Mouse (Mus musculus) heart, postnatal 0 days (tissue): ENCODE measurements around the gene Pdxp. TPM values are rescaled to one million over a fixed set of nuclear protein-coding genes. Genes with fewer than 3 reads are reported as not detected.
A peak's percentile ranks its signal among the peaks of the same experiment; 100 is the strongest.

Experiments
- ATAC-seq: fragments of 200-750 bp; cut with Nextera tagmentation; 2 replicates; pipeline ENCODE4 v1.8.0; 2017; ENCODE audit warnings: low read depth, moderate number of reproducible peaks, moderate library complexity; ENCODE audit not compliant: insufficient read depth
- DNase-seq: peaks from one replicate; pipeline ENCODE4 v3.0.0-alpha.2; 2016; ENCODE audit warnings: low spot score
- H3K27ac ChIP-seq: fragments of 300-500 bp; sonication (generic); 2 replicates; pipeline ENCODE4 v1.5.1; 2014; ENCODE audit warnings: low read depth, mild to moderate bottlenecking
- H3K27me3 ChIP-seq: fragments of 300-500 bp; sonication (generic); 2 replicates; pipeline ENCODE4 v1.6.1; 2014; ENCODE audit warnings: low read length, mixed read lengths; ENCODE audit not compliant: control insufficient read depth, insufficient read depth
- H3K36me3 ChIP-seq: fragments of 300-500 bp; sonication (generic); replicated peaks from 2 replicates; pipeline ENCODE4 v1.6.1; 2014; ENCODE audit warnings: low read length, mixed read lengths; ENCODE audit not compliant: control insufficient read depth, insufficient read depth
- H3K4me1 ChIP-seq: fragments of 300-500 bp; sonication (generic); 2 replicates; pipeline ENCODE4 v1.6.1; 2014; ENCODE audit warnings: antibody characterized with exemption; ENCODE audit not compliant: control insufficient read depth, insufficient read depth
- H3K4me2 ChIP-seq: fragments of 300-500 bp; sonication (generic); 2 replicates; pipeline ENCODE4 v1.6.1; 2014; ENCODE audit warnings: low read depth, mild to moderate bottlenecking, low read length, moderate library complexity
- H3K4me3 ChIP-seq: fragments of 300-500 bp; sonication (generic); 2 replicates; pipeline ENCODE4 v1.5.1; 2014; ENCODE audit warnings: low read depth, low read length
- H3K9ac ChIP-seq: fragments of 300-500 bp; sonication (generic); replicated peaks from 2 replicates; pipeline ENCODE4 v1.6.1; 2014; ENCODE audit warnings: low read depth, low read length, mixed read lengths
- H3K9me3 ChIP-seq: fragments of 300-500 bp; sonication (generic); replicated peaks from 2 replicates; pipeline ENCODE4 v1.6.1; 2016; ENCODE audit warnings: low read length; ENCODE audit not compliant: control insufficient read depth
- CTCF ChIP-seq: IDR thresholded peaks from 2 replicates; pipeline ENCODE4 v1.5.1; 2016; ENCODE audit warnings: antibody characterized with exemption, control low read depth, low read depth
- EP300 ChIP-seq: IDR thresholded peaks from 2 replicates; pipeline ENCODE4 v1.6.1; 2016; ENCODE audit warnings: antibody characterized with exemption, low read depth
- WGBS: fragments of 180-500 bp; shearing (Covaris S2); extraction: QIAGEN DNeasy Blood & Tissue Kit; methylation state at CpG from one replicate; pipeline ENCODE4 v1.1.7; 2014; 5-methylcytosine and 5-hydroxymethylcytosine counted together
- polyA plus RNA-seq: library from polyadenylated mRNA; unstranded; fragments of >200 nt; fragmentation: Nextera tagmentation; extraction: Ambion mirVana; gene quantifications from 2 replicates; pipeline ENCODE4 v1.2.1, GENCODE M21; 2015
- total RNA-seq: library from RNA; depleted of rRNA; stranded (reverse); fragments of >200 nt; gene quantifications from 2 replicates; pipeline ENCODE4 v1.2.3, GENCODE M21; 2014; ENCODE audit warnings: low replicate concordance

Gene Pdxp
- total and polyA plus RNA-seq, 2 experiments from 2014 or later = 7.7 to 25.8 TPM

GRCm38 (mm10) chr15:78947657-78948056 is 33.9 kb downstream of the Pdxp start, which contains the start of gene Triobp:
TSS of gene Triobp (plus strand) at chr15:78947724.
- TF ChIP-seq CTCF (no peak), EP300 (no peak)
- ATAC-seq = peak; percentile 97
- Histone ChIP-seq H3K9me3 (no peaks in the 10 kb centered on the region), H3K4me1 (0 out of 2 replicates have a peak, but pooled peaks cover 4% of the 10 kb centered on the region), H3K9ac (no peak within 1 kb of the TSS; the same call in 1 of the 2 replicates), H3K27ac (no peak within 1 kb of the TSS), H3K36me3 (no peaks in the 10 kb centered on the region), H3K4me3 (peak within 1 kb of the TSS; percentile 40), H3K27me3 (0 out of 2 replicates have a peak, but pooled peaks cover 5% of the 10 kb centered on the region), H3K4me2 (peak within 1 kb of the TSS; percentile 64)
- DNase-seq = peak; percentile 95
- 0% methylated on average over 24 of the region's 24 CpGs for WGBS

GRCm38 (mm10) chr15:78948152-78948725 is 34.5 kb downstream of the Pdxp start:
- no peak for ATAC-seq
- Histone ChIP-seq H3K4me2 (peak overlapping the region; percentile 64), H3K36me3 (no peaks in the 10 kb centered on the region), H3K4me1 (0 out of 2 replicates have a peak, but pooled peaks cover 3% of the 10 kb centered on the region), H3K4me3 (peak overlapping the region; percentile 40), H3K9me3 (no peaks in the 10 kb centered on the region), H3K27ac (no peak overlapping the region), H3K27me3 (0 out of 2 replicates have a peak, but pooled peaks cover 5% of the 10 kb centered on the region), H3K9ac (no peak overlapping the region; the same call in 1 of the 2 replicates)
- TF ChIP-seq CTCF (no peak), EP300 (no peak)
- no peak for DNase-seq
- 8% methylated on average over 11 of the region's 11 CpGs for WGBS

GRCm38 (mm10) chr15:78948883-78949282 is 35.2 kb downstream of the Pdxp start:
- Histone ChIP-seq H3K4me3 (no peak overlapping the region), H3K27me3 (0 out of 2 replicates have a peak, but pooled peaks cover 5% of the 10 kb centered on the region), H3K4me1 (0 out of 2 replicates have a peak, but pooled peaks cover 3% of the 10 kb centered on the region), H3K4me2 (no peak overlapping the region), H3K9ac (no peak overlapping the region), H3K36me3 (no peaks in the 10 kb centered on the region), H3K9me3 (no peaks in the 10 kb centered on the region), H3K27ac (no peak overlapping the region)
- ATAC-seq = no peak
- DNase-seq = no peak
- TF ChIP-seq EP300 (no peak), CTCF (no peak)
- 96% methylated on average over 3 of the region's 3 CpGs for whole genome bisulfite sequencing

GRCm38 (mm10) chr15:78955663-78956062 is 41.9 kb downstream of the Pdxp start:
- H3K27me3 ChIP-seq = no peaks in the 10 kb centered on the region
- WGBS = 78% methylated on average over 3 of the region's 3 CpGs
- no peak overlapping the region for H3K4me2 ChIP-seq
- ATAC-seq = no peak
- no peak for DNase-seq
- no peak overlapping the region for H3K4me3 ChIP-seq
- H3K36me3 ChIP-seq = no peaks in the 10 kb centered on the region
- H3K9me3 ChIP-seq = no peaks in the 10 kb centered on the region
- no peak overlapping the region for H3K27ac ChIP-seq
- no peak overlapping the region for H3K9ac ChIP-seq
- H3K4me1 ChIP-seq = no peaks in the 10 kb centered on the region
- TF ChIP-seq EP300 (no peak), CTCF (no peak)

- 61% methylated on average over 4 of the region's 4 CpGs for WGBS
- Histone ChIP-seq H3K4me1 (no peaks in the 10 kb centered on the region), H3K9me3 (no peaks in the 10 kb centered on the region), H3K9ac (no peak overlapping the region), H3K36me3 (no peaks in the 10 kb centered on the region), H3K27ac (no peak overlapping the region), H3K27me3 (no peaks in the 10 kb centered on the region), H3K4me2 (no peak overlapping the region), H3K4me3 (no peak overlapping the region)
- TF ChIP-seq CTCF (peak; percentile 44), EP300 (no peak)
- ATAC-seq (no peak), DNase-seq (no peak)
Measured at GRCm38 (mm10) chr15:78956351-78956750, 42.6 kb downstream of the Pdxp start.

- DNase-seq (no peak), ATAC-seq (no peak)
- Histone ChIP-seq H3K4me2 (no peak overlapping the region), H3K4me3 (no peak overlapping the region), H3K36me3 (no peaks in the 10 kb centered on the region; the same call in 1 of the 2 replicates), H3K27me3 (no peaks in the 10 kb centered on the region), H3K4me1 (no peaks in the 10 kb centered on the region), H3K27ac (no peak overlapping the region), H3K9ac (no peak overlapping the region), H3K9me3 (no peaks in the 10 kb centered on the region)
- 58% methylated on average over 15 of the region's 15 CpGs for WGBS
- TF ChIP-seq CTCF = no peak
- TF ChIP-seq EP300 = no peak
Measured at GRCm38 (mm10) chr15:78957021-78957420, 43.3 kb downstream of the Pdxp start.
